Mouse (Mus musculus): ENCODE results near the gene Ndufb11. TPM values are rescaled to one million over a fixed set of nuclear protein-coding genes. Genes with fewer than 3 reads are reported as not detected.

Gene Ndufb11
- total and polyA plus RNA-seq, 3 experiments: 262 to 357 TPM; not detected in 1

DNA sequence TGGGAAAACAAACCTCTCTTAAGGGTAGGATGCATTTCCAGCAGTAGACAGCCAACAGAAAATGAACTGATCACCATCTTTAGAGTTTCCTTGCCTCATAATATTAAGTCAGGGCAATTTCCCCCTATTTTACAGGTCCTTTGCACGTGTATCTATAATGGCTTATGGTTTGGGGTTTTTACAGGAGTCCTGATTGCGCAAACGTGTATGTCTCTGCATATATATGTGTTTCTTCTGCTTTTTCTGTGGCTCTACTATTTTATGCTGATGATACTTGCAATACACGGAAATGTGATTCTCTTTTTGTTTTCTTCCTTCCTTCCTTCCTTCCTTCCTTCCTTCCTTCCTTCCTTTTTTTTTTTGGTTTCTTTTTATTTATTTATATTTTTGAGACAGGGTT is 43.5 kb downstream of the Ndufb11 start:
- DNase-seq (ENCODE audit: low read depth, low spot score): peak; percentile 21
- TF ChIP-seq MXI1 (IDR thresholded peaks at IDR 0.05; ENCODE audit: low read depth, low read length) (no peak), POLR2A (IDR thresholded peaks at IDR 0.05; ENCODE audit: control insufficient read depth in 1 of 2, insufficient read depth in 1 of 2, low read depth in 1 of 2, low read length in 2 of 2, poor library complexity in 1 of 2) (no peak), EP300 (IDR thresholded peaks at IDR 0.05; ENCODE audit: low read depth in 1 of 2, low read length in 2 of 2) (no peak), ETS1 (IDR thresholded peaks at IDR 0.05; ENCODE audit: low read depth, low read length) (no peak), SIN3A (IDR thresholded peaks at IDR 0.05; ENCODE audit: low read length) (no peak), TCF12 (IDR thresholded peaks at IDR 0.05; ENCODE audit: low read depth, low read length) (no peak), USF1 (IDR thresholded peaks at IDR 0.05; ENCODE audit: low read depth, low read length) (no peak), CHD1 (IDR thresholded peaks at IDR 0.05; ENCODE audit: low read depth, low read length) (no peak), POLR2AphosphoS2 (IDR thresholded peaks at IDR 0.05; ENCODE audit: low read length) (no peak), TAL1 (IDR thresholded peaks at IDR 0.05; ENCODE audit: low read length) (no peak), MAFK (IDR thresholded peaks at IDR 0.05; ENCODE audit: borderline replicate concordance, low read depth, low read length) (no peak), MAX (IDR thresholded peaks at IDR 0.05; ENCODE audit: low read length) (no peak), CHD2 (IDR thresholded peaks at IDR 0.05; ENCODE audit: low read length) (no peak), SMC3 (IDR thresholded peaks at IDR 0.05; ENCODE audit: low read depth, low read length) (no peak), USF2 (IDR thresholded peaks at IDR 0.05; ENCODE audit: borderline replicate concordance in 1 of 2, insufficient read depth in 1 of 2, low read depth in 1 of 2, low read length in 2 of 2) (no peak), ZKSCAN1 (IDR thresholded peaks at IDR 0.05; ENCODE audit: low read depth, low read length) (no peak), MYC (IDR thresholded peaks at IDR 0.05; ENCODE audit: low read depth, low read length) (no peak)
- H3K4me1 ChIP-seq (ENCODE audit: control insufficient read depth in 1 of 2, insufficient read depth in 2 of 2, low read length in 2 of 2): peaks cover 0 to 21% of the 10 kb centered on the region in 2 experiments; a peak in 2 of 4 replicates
- H3K27me3 ChIP-seq (ENCODE audit: control insufficient read depth in 1 of 2, insufficient read depth in 2 of 2, low read length in 2 of 2): no peaks in the 10 kb centered on the region
- peaks cover 0 to 14% of the 10 kb centered on the region in 2 experiments; a peak in 2 of 4 replicates for H3K36me3 ChIP-seq (ENCODE audit: control insufficient read depth in 1 of 2, insufficient read depth in 2 of 2, low read length in 2 of 2)
- H3K4me3 ChIP-seq (ENCODE audit: control insufficient read depth in 1 of 2, insufficient read depth in 1 of 2, low read depth in 2 of 2, low read length in 2 of 2): no peak overlapping the region
- no peak overlapping the region for H3K9ac ChIP-seq (ENCODE audit: control insufficient read depth, low read depth, low read length, poor library complexity, severe bottlenecking)
- no peak overlapping the region for H3K27ac ChIP-seq (ENCODE audit: control insufficient read depth, low read depth, low read length)
- no peaks in the 10 kb centered on the region for H3K9me3 ChIP-seq (replicated peaks; ENCODE audit: insufficient read depth, low read length)
- H3K79me2 ChIP-seq (ENCODE audit: control insufficient read depth, insufficient read depth, low read length, poor library complexity): no peaks in the 10 kb centered on the region

DNA sequence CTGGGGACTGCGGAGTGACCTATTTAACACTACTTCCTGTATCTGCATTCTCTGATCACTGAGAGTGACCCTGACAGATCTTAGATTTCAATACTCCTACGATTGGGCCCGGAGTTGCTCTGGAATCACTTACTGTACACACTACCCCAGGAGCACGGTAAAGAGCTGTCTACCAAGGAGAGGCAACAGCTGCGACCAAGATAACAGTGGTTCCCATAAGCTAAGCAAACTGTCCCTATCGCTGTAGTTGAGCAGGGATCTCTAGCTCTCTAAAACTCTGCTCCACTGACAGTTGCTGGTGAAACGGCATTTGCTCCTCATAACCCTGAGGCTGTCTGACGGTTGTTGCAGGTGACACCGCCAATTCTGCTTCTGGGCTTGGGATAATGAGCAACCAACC is 44.7 kb downstream of the Ndufb11 start:
- no peak overlapping the region for H3K9ac ChIP-seq (ENCODE audit: control insufficient read depth, low read depth, low read length, poor library complexity, severe bottlenecking)
- peak; percentile 71 for DNase-seq (ENCODE audit: low read depth, low spot score)
- H3K4me1 ChIP-seq (ENCODE audit: control insufficient read depth in 1 of 2, insufficient read depth in 2 of 2, low read length in 2 of 2): peaks cover 0 to 21% of the 10 kb centered on the region in 2 experiments; a peak in 2 of 4 replicates
- no peaks in the 10 kb centered on the region for H3K27me3 ChIP-seq (ENCODE audit: control insufficient read depth in 1 of 2, insufficient read depth in 2 of 2, low read length in 2 of 2)
- no peaks in the 10 kb centered on the region for H3K79me2 ChIP-seq (ENCODE audit: control insufficient read depth, insufficient read depth, low read length, poor library complexity)
- TF ChIP-seq UBTF (IDR thresholded peaks at IDR 0.05; ENCODE audit: borderline replicate concordance, insufficient read depth, low read depth, low read length): no peak
- TF ChIP-seq MEF2A (IDR thresholded peaks at IDR 0.05; ENCODE audit: extremely low read depth, insufficient replicate concordance, low read depth, low read length, poor library complexity, severe bottlenecking): no peak
- TF ChIP-seq ZC3H11A (IDR thresholded peaks at IDR 0.05; ENCODE audit: low read depth, low read length): no peak
- no peak for TF ChIP-seq USF2 (IDR thresholded peaks at IDR 0.05; ENCODE audit: borderline replicate concordance in 1 of 2, insufficient read depth in 1 of 2, low read depth in 1 of 2, low read length in 2 of 2)
- TF ChIP-seq MYB (IDR thresholded peaks at IDR 0.05; ENCODE audit: low read depth, low read length): no peak
- no peak for TF ChIP-seq RAD21 (IDR thresholded peaks at IDR 0.05; ENCODE audit: low read depth, low read length)
- TF ChIP-seq SIN3A (IDR thresholded peaks at IDR 0.05; ENCODE audit: low read length): no peak
- TF ChIP-seq TAL1 (IDR thresholded peaks at IDR 0.05; ENCODE audit: low read length): peak; percentile 43
- TF ChIP-seq SMC3 (IDR thresholded peaks at IDR 0.05; ENCODE audit: low read depth, low read length): no peak
- no peak for TF ChIP-seq KAT2A (conservative IDR thresholded peaks at IDR 0.05; ENCODE audit: low read depth, low read length)
- TF ChIP-seq TCF12 (IDR thresholded peaks at IDR 0.05; ENCODE audit: low read depth, low read length): no peak
- TF ChIP-seq POLR2A (IDR thresholded peaks at IDR 0.05; ENCODE audit: control insufficient read depth in 1 of 2, insufficient read depth in 1 of 2, low read depth in 1 of 2, low read length in 2 of 2, poor library complexity in 1 of 2): no peak
- TF ChIP-seq ZKSCAN1 (IDR thresholded peaks at IDR 0.05; ENCODE audit: low read depth, low read length): no peak
- TF ChIP-seq MYC (IDR thresholded peaks at IDR 0.05; ENCODE audit: low read depth, low read length): no peak
- peak; percentile 48; the same call in 1 of the 2 replicates for TF ChIP-seq ETS1 (IDR thresholded peaks at IDR 0.05; ENCODE audit: low read depth, low read length)
- no peak for TF ChIP-seq CTCF (IDR thresholded peaks at IDR 0.05 in 2 of 3, conservative IDR thresholded peaks at IDR 0.05 in 1 of 3; ENCODE audit: control insufficient read depth in 1 of 3, insufficient read depth in 1 of 3, low read depth in 2 of 3, low read length in 3 of 3, poor library complexity in 1 of 3, severe bottlenecking in 1 of 3)
- TF ChIP-seq CHD2 (IDR thresholded peaks at IDR 0.05; ENCODE audit: low read length): no peak
- TF ChIP-seq MXI1 (IDR thresholded peaks at IDR 0.05; ENCODE audit: low read depth, low read length): no peak
- TF ChIP-seq NELFE (IDR thresholded peaks at IDR 0.05; ENCODE audit: low read depth, low read length): no peak
- TF ChIP-seq EP300 (IDR thresholded peaks at IDR 0.05; ENCODE audit: low read depth in 1 of 2, low read length in 2 of 2): no peak
- peak; percentile 60; the same call in 1 of the 2 replicates for TF ChIP-seq GATA1 (IDR thresholded peaks at IDR 0.05; ENCODE audit: low read depth, low read length)
- no peak for TF ChIP-seq MAX (IDR thresholded peaks at IDR 0.05; ENCODE audit: low read length)
- no peaks in the 10 kb centered on the region for H3K9me3 ChIP-seq (replicated peaks; ENCODE audit: insufficient read depth, low read length)
- no peak overlapping the region; a peak in 1 of 4 replicates for H3K4me3 ChIP-seq (ENCODE audit: control insufficient read depth in 1 of 2, insufficient read depth in 1 of 2, low read depth in 2 of 2, low read length in 2 of 2)
- peaks cover 0 to 14% of the 10 kb centered on the region in 2 experiments; a peak in 2 of 4 replicates for H3K36me3 ChIP-seq (ENCODE audit: control insufficient read depth in 1 of 2, insufficient read depth in 2 of 2, low read length in 2 of 2)
- H3K27ac ChIP-seq (ENCODE audit: control insufficient read depth, low read depth, low read length): no peak overlapping the region
